Mouse (Mus musculus): ENCODE results near the gene Aipl1. TPM values are rescaled to one million over a fixed set of nuclear protein-coding genes. Genes with fewer than 3 reads are reported as not detected.

Gene Aipl1
- total and polyA plus RNA-seq, 2 experiments from 2014 or later: 0.34 TPM; not detected in 1

GRCm38 (mm10) chr11:72010940-72011722 lies 26.2 kb downstream of the Aipl1 start:
- Histone ChIP-seq H3K9me3 (ENCODE audit: low read length) (no peaks in the 10 kb centered on the region), H3K4me3 (ENCODE audit: low read length) (no peak overlapping the region), H3K9ac (replicated peaks; ENCODE audit: low read length) (no peak overlapping the region), H3K36me3 (ENCODE audit: insufficient read depth, low read length) (no peaks in the 10 kb centered on the region), H3K4me2 (ENCODE audit: low read depth, low read length) (no peak overlapping the region), H3K27me3 (ENCODE audit: insufficient read depth, low read length) (no peaks in the 10 kb centered on the region), H3K4me1 (ENCODE audit: insufficient read depth, low read length) (peaks cover 24% of the 10 kb centered on the region; the same call in 1 of the 2 replicates), H3K27ac (peak overlapping the region; percentile 56; the same call in 1 of the 2 replicates)
- 38% methylated on average over 9 of the region's 9 CpGs for WGBS
- no peak for ATAC-seq
- peak; percentile 27 for DNase-seq (ENCODE audit: low spot score)
- no peak for TF ChIP-seq CTCF (IDR thresholded peaks at IDR 0.05; ENCODE audit: low read depth)

DNA sequence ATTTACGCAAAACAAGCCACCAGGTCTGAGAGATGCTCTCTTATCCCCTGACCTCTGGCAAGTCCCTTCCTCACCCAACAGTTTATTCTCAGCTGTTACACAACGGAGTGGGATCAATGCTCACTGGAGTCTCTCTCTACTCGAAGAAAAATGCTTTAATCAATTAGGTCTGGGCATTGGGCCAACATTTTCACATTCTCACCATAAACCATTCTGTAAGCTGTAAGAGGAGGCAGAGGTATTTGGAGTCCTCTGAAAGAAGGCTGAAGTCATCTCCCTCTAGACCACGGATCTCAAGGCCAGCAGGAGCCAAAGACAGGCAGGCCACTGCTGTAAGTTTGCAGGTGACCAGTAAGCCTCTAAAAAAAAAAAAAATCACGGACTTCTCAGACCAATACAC lies 26.9 kb downstream of the Aipl1 start:
- H3K9me3 ChIP-seq (ENCODE audit: low read length): no peaks in the 10 kb centered on the region
- H3K36me3 ChIP-seq (ENCODE audit: insufficient read depth, low read length): no peaks in the 10 kb centered on the region
- ATAC-seq (no peak), DNase-seq (ENCODE audit: low spot score) (peak; percentile 53)
- no peak overlapping the region; the same call in 1 of the 2 replicates for H3K27ac ChIP-seq
- no peak for TF ChIP-seq CTCF (IDR thresholded peaks at IDR 0.05; ENCODE audit: low read depth)
- no peaks in the 10 kb centered on the region for H3K27me3 ChIP-seq (ENCODE audit: insufficient read depth, low read length)
- WGBS: 24% methylated on average over 5 of the region's 5 CpGs
- no peak overlapping the region for H3K9ac ChIP-seq (replicated peaks; ENCODE audit: low read length)
- no peak overlapping the region for H3K4me3 ChIP-seq (ENCODE audit: low read length)
- peaks cover 24% of the 10 kb centered on the region; the same call in 1 of the 2 replicates for H3K4me1 ChIP-seq (ENCODE audit: insufficient read depth, low read length)
- no peak overlapping the region for H3K4me2 ChIP-seq (ENCODE audit: low read depth, low read length)

DNA sequence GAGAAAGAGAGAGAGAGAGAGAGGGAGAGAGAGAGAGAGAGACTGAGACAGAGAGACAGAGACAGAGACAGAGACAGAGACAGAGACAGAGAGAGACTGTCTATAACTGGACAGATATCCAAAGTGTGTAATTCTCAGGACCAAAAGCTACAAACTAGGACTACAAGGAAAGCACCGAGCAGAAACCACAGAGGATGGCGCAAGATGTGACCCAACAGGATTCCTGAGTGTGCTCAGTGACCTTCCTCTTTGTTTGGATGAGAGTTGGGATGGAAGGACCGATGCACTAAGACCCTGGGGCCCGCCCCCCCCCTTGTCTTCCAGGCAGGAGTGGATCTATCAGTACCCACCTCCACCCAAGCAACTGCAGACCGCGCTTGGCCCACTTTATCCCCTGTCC lies 31.8 kb downstream of the Aipl1 start:
- Histone ChIP-seq H3K9me3 (ENCODE audit: low read length) (no peaks in the 10 kb centered on the region), H3K27ac (no peak overlapping the region), H3K27me3 (ENCODE audit: insufficient read depth, low read length) (no peaks in the 10 kb centered on the region), H3K4me2 (ENCODE audit: low read depth, low read length) (no peak overlapping the region), H3K36me3 (ENCODE audit: insufficient read depth, low read length) (no peaks in the 10 kb centered on the region), H3K4me1 (ENCODE audit: insufficient read depth, low read length) (0 out of 2 replicates have a peak, but pooled peaks cover 5% of the 10 kb centered on the region), H3K9ac (replicated peaks; ENCODE audit: low read length) (no peak overlapping the region), H3K4me3 (ENCODE audit: low read length) (no peak overlapping the region)
- 89% methylated on average over 6 of the region's 6 CpGs for WGBS
- ATAC-seq: no peak
- no peak for TF ChIP-seq CTCF (IDR thresholded peaks at IDR 0.05; ENCODE audit: low read depth)
- no peak for DNase-seq (ENCODE audit: low spot score)

DNA sequence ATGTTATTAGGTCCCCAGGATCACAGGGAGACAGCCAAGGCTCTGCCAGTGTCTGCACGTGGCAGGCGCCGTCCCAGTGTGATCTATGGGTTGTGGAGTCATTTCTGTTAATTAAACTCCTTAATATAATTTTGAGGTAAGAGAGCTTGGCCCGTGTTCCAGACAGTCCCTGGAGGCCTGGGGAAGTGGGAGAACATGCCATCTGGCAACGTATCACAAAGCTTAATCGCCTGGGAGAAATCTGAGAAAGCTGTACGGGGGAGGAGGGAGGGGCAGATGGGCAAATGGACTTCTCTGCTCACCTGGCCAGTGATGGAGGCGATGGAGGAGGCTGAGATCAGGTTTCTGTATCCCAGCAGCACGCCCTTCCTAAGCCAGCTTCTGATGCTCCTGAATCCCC lies 34.1 kb downstream of the Aipl1 start:
- no peak overlapping the region for H3K27ac ChIP-seq
- H3K9ac ChIP-seq (replicated peaks; ENCODE audit: low read length): no peak overlapping the region
- TF ChIP-seq CTCF (IDR thresholded peaks at IDR 0.05; ENCODE audit: low read depth): no peak
- DNase-seq (ENCODE audit: low spot score) (peak; percentile 30), ATAC-seq (no peak)
- WGBS: 41% methylated on average over 9 of the region's 9 CpGs
- no peak overlapping the region for H3K4me2 ChIP-seq (ENCODE audit: low read depth, low read length)
- no peak overlapping the region for H3K4me3 ChIP-seq (ENCODE audit: low read length)
- H3K9me3 ChIP-seq (ENCODE audit: low read length): no peaks in the 10 kb centered on the region
- H3K27me3 ChIP-seq (ENCODE audit: insufficient read depth, low read length): no peaks in the 10 kb centered on the region
- H3K36me3 ChIP-seq (ENCODE audit: insufficient read depth, low read length): no peaks in the 10 kb centered on the region
- no peaks in the 10 kb centered on the region for H3K4me1 ChIP-seq (ENCODE audit: insufficient read depth, low read length)

- Histone ChIP-seq H3K4me3 (ENCODE audit: low read length) (no peak overlapping the region), H3K9ac (replicated peaks; ENCODE audit: low read length) (no peak overlapping the region), H3K4me1 (ENCODE audit: insufficient read depth, low read length) (no peaks in the 10 kb centered on the region), H3K27ac (no peak overlapping the region), H3K9me3 (ENCODE audit: low read length) (no peaks in the 10 kb centered on the region), H3K4me2 (ENCODE audit: low read depth, low read length) (no peak overlapping the region), H3K36me3 (ENCODE audit: insufficient read depth, low read length) (no peaks in the 10 kb centered on the region), H3K27me3 (ENCODE audit: insufficient read depth, low read length) (no peaks in the 10 kb centered on the region)
- TF ChIP-seq CTCF (IDR thresholded peaks at IDR 0.05; ENCODE audit: low read depth): peak; percentile 64
- DNase-seq (ENCODE audit: low spot score) (no peak), ATAC-seq (no peak)
- 48% methylated on average over 13 of the region's 13 CpGs for WGBS
Measured at GRCm38 (mm10) chr11:72002138-72002853, 35.0 kb downstream of the Aipl1 start.

DNA sequence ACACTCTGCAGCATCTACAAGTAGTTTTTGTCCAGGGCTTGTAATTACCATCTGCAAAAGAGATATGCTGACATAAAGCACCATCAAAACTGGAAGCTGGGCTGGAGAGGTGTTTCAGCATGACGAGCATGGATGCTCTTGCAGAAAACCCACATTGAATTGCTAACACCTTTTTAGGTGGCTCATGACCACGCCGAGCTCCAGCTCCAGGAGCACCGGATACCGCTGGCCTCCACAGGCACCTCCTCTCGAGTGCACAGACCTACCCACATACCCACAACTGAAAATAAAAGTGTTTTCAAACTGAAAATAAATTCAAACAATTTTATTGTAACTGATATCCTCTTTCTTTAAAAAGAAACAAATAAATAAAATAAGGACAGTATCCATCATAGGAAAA lies 37.1 kb downstream of the Aipl1 start:
- no peak overlapping the region for H3K4me3 ChIP-seq (ENCODE audit: low read length)
- no peak overlapping the region for H3K4me2 ChIP-seq (ENCODE audit: low read depth, low read length)
- WGBS: 91% methylated on average over 6 of the region's 6 CpGs
- no peaks in the 10 kb centered on the region for H3K36me3 ChIP-seq (ENCODE audit: insufficient read depth, low read length)
- TF ChIP-seq CTCF (IDR thresholded peaks at IDR 0.05; ENCODE audit: low read depth): no peak
- H3K9ac ChIP-seq (replicated peaks; ENCODE audit: low read length): no peak overlapping the region
- ATAC-seq (no peak), DNase-seq (ENCODE audit: low spot score) (no peak)
- peaks cover 9% of the 10 kb centered on the region for H3K4me1 ChIP-seq (ENCODE audit: insufficient read depth, low read length)
- H3K27ac ChIP-seq: no peak overlapping the region
- H3K27me3 ChIP-seq (ENCODE audit: insufficient read depth, low read length): no peaks in the 10 kb centered on the region
- no peaks in the 10 kb centered on the region for H3K9me3 ChIP-seq (ENCODE audit: low read length)
